Mouse (Mus musculus) thymus, postnatal 0 days (tissue): ENCODE results near the gene Slc9a1. TPM values are rescaled to one million over a fixed set of nuclear protein-coding genes. Genes with fewer than 3 reads are reported as not detected.
A peak's percentile ranks its signal among the peaks of the same experiment; 100 is the strongest.

ENCODE experiments used
- DNase-seq: peaks from one replicate; pipeline ENCODE4 v3.0.0-alpha.2; 2015; ENCODE audit warnings: low spot score
- polyA plus RNA-seq: library from polyadenylated mRNA; unstranded; fragments of >200 nt; fragmentation: Nextera tagmentation; extraction: Ambion mirVana; gene quantifications from 2 replicates; pipeline ENCODE4 v1.2.1, GENCODE M21; 2015

Gene Slc9a1
- polyA plus RNA-seq, result 5.2 and 6.2 TPM in 2 replicates

GRCm38 (mm10) chr4:133369553-133370297 lies at the start of gene Slc9a1:
Gene Slc9a1 (plus strand): TSS chr4:133369706.
- DNase-seq, result peak; percentile 93

DNA sequence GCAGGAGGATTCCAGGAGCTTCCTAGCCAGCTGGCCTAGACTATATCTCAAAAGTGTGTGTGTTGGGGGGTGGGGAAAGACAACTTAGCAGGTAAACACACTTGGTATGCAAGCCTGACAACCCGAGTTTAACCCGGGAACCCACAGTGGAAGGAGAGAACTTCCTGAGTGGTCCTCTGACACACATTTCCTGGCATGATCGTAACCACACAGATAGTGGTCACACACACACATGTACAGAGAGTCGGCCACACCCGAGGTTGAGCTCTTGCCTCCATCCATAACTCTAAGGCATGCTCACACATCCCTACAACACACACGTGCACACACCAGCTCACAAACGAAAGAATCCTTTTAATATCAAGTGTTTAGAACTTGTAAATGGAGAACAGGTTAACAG lies 41.4 kb upstream of the Slc9a1 start:
- peak; percentile 49 for DNase-seq

GRCm38 (mm10) chr4:133330296-133330695 lies 39.2 kb upstream of the Slc9a1 start:
- DNase-seq, result peak; percentile 61

GRCm38 (mm10) chr4:133333306-133333705 lies 36.2 kb upstream of the Slc9a1 start:
- DNase-seq, result no peak

GRCm38 (mm10) chr4:133337833-133338520 lies 31.5 kb upstream of the Slc9a1 start:
- peak; percentile 17 for DNase-seq

DNA sequence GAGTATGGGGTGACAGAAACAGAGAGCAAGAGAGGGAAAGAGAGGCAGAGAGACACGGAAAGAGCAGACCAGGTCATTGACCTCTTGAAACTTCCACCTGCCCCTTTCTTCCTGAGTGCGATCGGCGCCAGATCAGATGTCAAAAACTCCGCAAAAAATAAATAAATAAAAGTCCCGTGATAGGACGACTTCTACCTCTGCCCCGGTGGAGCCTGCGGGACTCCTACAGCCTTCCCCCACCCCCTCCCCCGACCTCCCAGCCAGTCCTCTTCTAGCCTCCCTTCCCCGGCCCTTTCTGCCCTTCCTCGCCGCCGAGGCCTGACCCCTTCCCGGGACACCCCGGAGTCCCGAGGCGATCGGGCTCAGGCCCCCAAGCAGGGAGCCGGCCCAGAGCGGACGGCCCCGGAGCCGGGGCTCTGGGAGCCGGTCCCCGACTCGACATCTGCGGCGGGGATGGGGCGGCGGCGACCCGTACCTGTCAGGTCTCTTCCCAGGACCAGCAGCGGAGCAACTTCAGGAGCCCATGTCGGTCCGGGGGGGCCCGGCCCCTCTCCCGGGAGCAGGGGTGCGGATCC lies 30.9 kb upstream of the Slc9a1 start:
- no peak for DNase-seq

DNA sequence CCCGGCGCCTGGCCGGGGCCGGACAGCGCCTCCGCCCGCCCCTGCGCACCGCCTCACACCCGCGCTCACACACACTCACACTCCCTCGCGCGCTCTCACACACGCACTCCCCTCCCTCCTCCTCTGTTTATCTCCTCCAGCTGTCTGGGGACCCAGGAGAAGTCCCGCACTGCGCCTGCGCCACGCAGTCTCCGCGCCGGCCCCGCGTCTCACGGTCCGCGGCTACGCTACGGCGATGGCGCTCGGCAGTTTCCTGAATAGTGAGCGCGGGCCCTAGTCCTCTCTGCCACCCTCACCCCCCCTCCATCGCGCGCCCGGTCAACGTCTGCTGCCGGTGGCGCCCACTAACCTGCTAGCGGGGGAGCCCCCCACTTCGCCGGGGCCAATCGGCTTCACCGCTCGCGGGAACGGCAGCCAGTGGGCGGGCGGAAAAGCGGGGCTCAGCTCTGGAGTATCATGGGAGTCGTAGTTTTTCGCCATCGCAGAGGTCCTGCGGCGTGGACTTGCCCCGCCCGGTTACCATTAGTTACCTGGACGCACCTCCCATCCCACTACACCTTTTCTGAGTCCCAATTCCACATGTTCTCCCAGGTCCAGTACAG lies 30.3 kb upstream of the Slc9a1 start:
- DNase-seq, result peak; percentile 97

GRCm38 (mm10) chr4:133340217-133340616 lies 29.3 kb upstream of the Slc9a1 start:
- DNase-seq, result no peak

DNA sequence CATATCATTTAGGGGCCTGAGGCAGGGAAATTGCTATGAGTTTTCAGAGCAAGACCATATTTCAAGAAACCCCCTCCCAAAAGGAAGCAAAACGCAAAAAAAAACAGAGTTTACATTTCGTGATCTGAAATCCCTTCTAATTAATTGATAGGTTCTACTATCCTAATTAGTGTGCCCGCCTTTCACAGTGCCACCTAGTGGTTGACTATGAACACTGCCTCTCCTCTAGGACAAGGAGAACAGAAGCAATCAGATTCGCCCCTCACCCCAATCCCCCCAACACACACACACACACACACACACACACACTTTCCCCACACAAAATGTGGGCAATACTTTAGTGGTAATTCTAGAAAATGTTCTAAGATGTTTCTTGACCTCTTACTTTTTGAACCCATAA lies 25.4 kb upstream of the Slc9a1 start:
- peak; percentile 39 for DNase-seq

GRCm38 (mm10) chr4:133345702-133346101 lies 23.8 kb upstream of the Slc9a1 start:
- peak; percentile 27 for DNase-seq

DNA sequence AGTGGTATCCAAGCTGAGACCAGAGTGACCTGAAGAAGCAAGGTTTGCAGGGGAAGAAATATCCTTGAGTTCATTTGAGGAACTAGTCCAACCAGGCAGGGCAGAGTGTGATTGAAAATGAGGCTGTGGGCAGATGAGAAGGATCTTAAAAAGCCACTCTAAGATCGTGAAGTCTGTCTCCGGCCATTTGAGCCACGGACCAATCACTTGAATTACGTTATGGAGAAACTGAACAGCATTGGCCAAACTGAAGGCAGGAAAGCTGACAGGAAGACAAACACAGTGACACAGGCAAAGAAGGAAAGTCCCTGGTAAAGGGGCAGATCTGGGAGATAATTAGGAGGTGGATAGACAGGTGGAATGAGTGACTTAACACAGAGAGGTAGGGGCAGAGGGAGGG lies 22.9 kb upstream of the Slc9a1 start:
- no peak for DNase-seq

DNA sequence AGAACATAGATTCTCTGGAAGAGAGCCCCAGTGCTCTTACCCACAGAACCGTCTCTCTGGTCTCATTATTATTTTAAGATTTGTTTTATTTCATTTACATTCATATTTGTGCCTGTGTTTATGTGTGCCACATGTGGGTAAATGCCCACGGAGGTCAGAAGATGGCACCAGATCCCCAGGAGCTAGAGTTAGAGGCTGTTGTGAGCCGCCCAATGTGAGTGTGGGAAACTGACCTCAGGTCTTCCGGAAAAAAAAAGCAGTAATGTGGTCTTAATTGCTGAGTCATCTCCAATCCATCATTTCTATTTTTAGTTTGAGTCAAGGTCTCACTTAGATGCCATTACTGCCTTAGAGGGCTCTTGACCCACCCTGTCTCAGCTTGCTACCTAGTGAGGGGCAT lies 21.9 kb upstream of the Slc9a1 start:
- no peak for DNase-seq

- DNase-seq, result no peak
These were observed 21.3 kb upstream of the Slc9a1 start for GRCm38 (mm10) chr4:133348051-133348775.

DNA sequence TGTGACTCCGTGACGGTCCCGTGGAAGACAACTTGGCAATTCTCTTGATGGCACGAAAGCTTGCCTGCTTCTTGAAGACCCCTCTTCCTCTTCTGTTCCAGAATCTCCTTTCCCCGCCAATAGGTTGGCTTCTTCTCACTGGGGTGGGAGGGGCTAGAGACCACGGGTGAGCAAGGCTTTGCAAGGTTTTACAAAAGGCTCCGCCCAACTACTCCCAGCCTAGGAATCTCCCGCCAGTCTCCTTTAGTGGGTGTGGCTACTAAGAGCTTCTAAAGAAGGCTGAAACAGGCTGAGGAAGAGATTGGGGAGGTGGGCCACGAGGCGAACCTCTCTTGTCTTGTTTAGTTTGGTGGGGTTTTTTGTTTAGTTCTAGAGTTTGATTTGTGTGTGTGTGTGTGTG lies 16.7 kb upstream of the Slc9a1 start:
- DNase-seq, result no peak

DNA sequence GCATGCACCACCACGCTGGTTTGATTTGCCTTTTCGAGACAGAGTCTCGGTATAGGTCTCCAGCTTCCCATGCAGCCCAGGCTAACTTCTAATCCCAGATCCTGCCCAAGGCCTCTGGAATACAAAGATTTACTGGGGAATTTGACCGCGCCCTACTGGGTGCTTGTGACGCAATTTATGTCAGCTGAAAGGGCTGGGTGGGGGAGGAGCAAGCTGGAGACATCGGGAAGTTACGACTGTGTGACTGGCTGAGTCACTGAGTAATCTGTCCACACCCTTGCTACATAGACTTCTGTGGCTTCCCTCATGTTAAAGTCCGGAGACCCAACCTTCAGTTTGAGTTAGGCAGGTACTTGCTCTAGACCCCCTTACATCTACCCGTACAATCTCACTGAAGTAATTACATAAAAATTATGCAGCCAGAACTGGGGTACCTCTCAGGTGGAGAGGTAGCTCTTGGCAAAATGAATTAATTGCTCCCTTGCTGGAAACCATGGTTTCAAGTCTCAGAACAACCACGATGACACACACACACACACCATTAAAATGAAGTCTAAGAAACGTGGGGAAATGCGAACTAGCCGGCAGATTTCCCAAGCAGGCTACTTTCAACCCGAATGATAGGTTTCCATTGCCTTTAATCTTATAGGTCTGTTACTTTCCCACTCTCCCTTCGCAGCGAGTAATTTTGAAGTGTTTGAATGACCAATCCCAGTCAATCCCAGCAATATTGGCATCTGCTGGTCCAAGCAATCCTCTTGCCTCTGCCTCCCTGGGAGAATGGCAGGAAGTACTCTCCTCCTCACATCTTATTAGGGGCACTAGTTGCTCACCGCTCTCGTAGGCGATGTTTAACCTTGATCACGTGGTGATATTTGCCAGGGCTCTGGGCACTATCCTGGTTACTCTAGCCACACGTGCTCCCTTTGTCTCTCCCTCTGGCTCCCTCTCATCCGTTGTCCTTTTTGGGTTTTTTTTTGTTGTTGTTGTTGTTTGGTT lies 15.8 kb upstream of the Slc9a1 start, which contains the start of gene Wdtc1:
TSS of gene Wdtc1 (minus strand) at position 115 of the 999 bp plus-strand sequence.
- DNase-seq, result no peak

- no peak for DNase-seq
These were observed 14.9 kb upstream of the Slc9a1 start for GRCm38 (mm10) chr4:133354641-133355040.

DNA sequence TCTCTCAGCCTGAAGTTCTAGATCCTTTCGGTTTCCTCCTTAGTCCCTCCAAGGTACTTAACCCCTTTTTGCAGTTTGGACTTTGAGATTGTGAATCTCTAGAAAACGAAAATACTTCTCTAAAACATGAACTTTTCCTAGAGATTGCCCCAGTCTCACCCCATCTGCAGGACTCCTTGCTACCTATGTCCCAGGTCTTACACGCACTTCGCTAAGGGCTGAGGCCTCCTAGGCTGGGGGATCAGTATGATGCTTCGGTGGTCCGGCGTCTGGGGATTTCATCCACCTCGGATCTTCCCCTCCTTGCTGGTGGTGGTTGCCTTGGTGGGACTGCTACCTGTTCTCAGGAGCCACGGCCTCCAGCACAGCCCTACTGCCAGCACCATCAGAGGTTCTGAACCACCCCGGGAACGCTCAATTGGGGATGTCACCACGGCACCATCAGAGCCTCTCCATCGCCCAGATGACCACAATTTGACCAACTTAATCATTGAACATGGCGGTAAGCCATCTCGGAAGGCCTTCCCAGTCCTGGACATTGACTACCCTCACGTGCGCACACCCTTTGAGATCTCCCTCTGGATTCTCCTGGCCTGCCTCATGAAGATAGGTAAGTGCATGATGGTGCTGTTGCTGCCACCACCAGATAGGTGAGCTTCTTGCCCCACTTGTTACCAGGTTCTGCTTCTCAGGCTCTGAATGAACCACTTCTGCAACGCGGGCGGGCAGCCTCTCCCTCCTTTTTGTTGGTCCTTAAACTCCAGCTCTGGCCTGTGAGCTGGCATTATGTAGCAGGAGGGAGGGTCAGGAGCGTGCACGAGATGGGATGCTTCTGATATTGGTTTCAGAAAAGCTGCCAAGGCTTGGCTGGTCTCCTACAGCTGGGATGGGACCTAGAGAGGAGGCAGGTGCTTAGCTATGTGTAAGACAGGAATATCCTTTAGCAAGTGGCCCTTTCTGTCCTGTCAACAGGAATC lies 1.1 kb downstream of the Slc9a1 start:
- DNase-seq, result no peak

GRCm38 (mm10) chr4:133371621-133372277 lies 2.2 kb downstream of the Slc9a1 start:
- no peak for DNase-seq
